8 mouse cellular contexts compared by ENCODE assay signal in genomic region chr4:129462118-129462517, GRCm38 (mm10). TPM values are rescaled to one million over a fixed set of nuclear protein-coding genes. Genes with fewer than 3 reads are reported as not detected.
DNase-seq lines count a peak whose midpoint lies in the region; ATAC-seq and TF ChIP-seq lines count a peak whose summit lies in the region.

No protein-coding gene starts in this region.

- no peak for TF ChIP-seq POLR2A in cerebellum, adult 2 months (IDR thresholded peaks at IDR 0.05; ENCODE audit: borderline replicate concordance, insufficient read depth, low read length)

- peaks cover 15% of the 10 kb centered on the region; the same call in 1 of the 2 replicates for H3K4me1 ChIP-seq in cerebellum, adult 2 months (ENCODE audit: control insufficient read depth, insufficient read depth, low read length)
- peaks cover 48% of the 10 kb centered on the region for H3K4me1 ChIP-seq in E14TG2a.4 (replicated peaks; ENCODE audit: low read depth, low read length)
- peaks cover 12% of the 10 kb centered on the region for H3K4me1 ChIP-seq in forebrain, embryonic 13.5 days

- no peaks in the 10 kb centered on the region for H3K27me3 ChIP-seq in cerebellum, adult 2 months (ENCODE audit: control insufficient read depth, insufficient read depth, low read length)
- H3K27me3 ChIP-seq in E14TG2a.4 (ENCODE audit: insufficient read depth, low read length), result no peaks in the 10 kb centered on the region
- no peaks in the 10 kb centered on the region for H3K27me3 ChIP-seq in forebrain, embryonic 13.5 days
- no peaks in the 10 kb centered on the region for H3K27me3 ChIP-seq in splenic B cell, adult 2 months (ENCODE audit: control insufficient read depth, insufficient read depth, low read length, poor library complexity, severe bottlenecking)

- no peak for ATAC-seq in forebrain, embryonic 13.5 days

- no peak for TF ChIP-seq CTCF in cerebellum, adult 2 months (IDR thresholded peaks at IDR 0.05; ENCODE audit: borderline replicate concordance, insufficient read depth, low read depth, low read length)
- no peak for TF ChIP-seq CTCF in E14TG2a.4 (conservative IDR thresholded peaks at IDR 0.05; ENCODE audit: low read length)

- WGBS in cerebellum, adult 2 months, result 5% methylated on average over 3 of the region's 3 CpGs
- 48% methylated on average over 3 of the region's 3 CpGs for WGBS in forebrain, embryonic 13.5 days

- DNase-seq in cerebellum, adult 2 months, result peak; percentile 22 to 53
- DNase-seq in cerebellum, adult 11 months, result no peak
- DNase-seq in kidney, postnatal 36 days, result peak; percentile 25 to 36
- DNase-seq in splenic B cell, adult 2 months (ENCODE audit: low read depth, low spot score), result peak; percentile 18
- DNase-seq in thymus, adult 18-20 months, result no peak
- no peak for DNase-seq in spleen, adult 18-20 months

- peak overlapping the region; percentile 80 for H3K9ac ChIP-seq in forebrain, embryonic 13.5 days

- H3K27ac ChIP-seq in cerebellum, adult 2 months (ENCODE audit: insufficient read depth, low read length), result no peak overlapping the region
- no peak overlapping the region for H3K27ac ChIP-seq in forebrain, embryonic 13.5 days

- H3K36me3 ChIP-seq in E14TG2a.4 (ENCODE audit: insufficient read depth, low read length), result peaks cover 37% of the 10 kb centered on the region
- peaks cover 37% of the 10 kb centered on the region for H3K36me3 ChIP-seq in forebrain, embryonic 13.5 days (ENCODE audit: poor library complexity, severe bottlenecking)
- H3K36me3 ChIP-seq in splenic B cell, adult 2 months (ENCODE audit: control insufficient read depth, insufficient read depth, low read length, poor library complexity, severe bottlenecking), result peaks cover 3% of the 10 kb centered on the region; the same call in 1 of the 2 replicates

- no peaks in the 10 kb centered on the region for H3K9me3 ChIP-seq in E14TG2a.4 (ENCODE audit: low read length)
- no peaks in the 10 kb centered on the region for H3K9me3 ChIP-seq in forebrain, embryonic 13.5 days (replicated peaks)

- peak overlapping the region; percentile 80 for H3K4me2 ChIP-seq in forebrain, embryonic 13.5 days

- peak overlapping the region; percentile 66 for H3K4me3 ChIP-seq in cerebellum, adult 2 months (replicated peaks; ENCODE audit: insufficient read depth, low read depth, low read length)
- peak overlapping the region; percentile 98 for H3K4me3 ChIP-seq in E14TG2a.4 (replicated peaks; ENCODE audit: low read length)
- peak overlapping the region; percentile 86 for H3K4me3 ChIP-seq in forebrain, embryonic 13.5 days

RNA-seq across cellular contexts. Expression of gene Bsdc1, which starts 0.7 kb away (rescaled TPM):
- polyA plus RNA-seq in cerebellum, adult 2 months (2012; rRNA removed), result 33.9 and 37.3 TPM in 2 replicates
- 32.8 and 33.6 TPM in 2 replicates for polyA plus RNA-seq in forebrain, embryonic 13.5 days (2015; fragmentation: Nextera tagmentation; extraction: Ambion mirVana)

RNA-seq across cellular contexts. Expression of gene Zbtb8b, which starts 21.5 kb away (rescaled TPM):
- polyA plus RNA-seq in cerebellum, adult 2 months (2012; rRNA removed), result 2.1 and 2.2 TPM in 2 replicates
- polyA plus RNA-seq in forebrain, embryonic 13.5 days (2015; fragmentation: Nextera tagmentation; extraction: Ambion mirVana), result 4.3 and 5.3 TPM in 2 replicates

RNA-seq across cellular contexts. Expression of gene Tssk3, which starts 28.7 kb away (rescaled TPM):
- 0.16 TPM in 2 replicates for polyA plus RNA-seq in cerebellum, adult 2 months (2012; rRNA removed)
- polyA plus RNA-seq in forebrain, embryonic 13.5 days (2015; fragmentation: Nextera tagmentation; extraction: Ambion mirVana), result not detected in 2 replicates

RNA-seq across cellular contexts. Expression of gene Fam229a, which starts 28.9 kb away (rescaled TPM):
- polyA plus RNA-seq in cerebellum, adult 2 months (2012; rRNA removed), result 0.67 and 0.92 TPM in 2 replicates
- polyA plus RNA-seq in forebrain, embryonic 13.5 days (2015; fragmentation: Nextera tagmentation; extraction: Ambion mirVana), result not detected in 2 replicates

RNA-seq across cellular contexts. Expression of gene Marcksl1, which starts 51.3 kb away (rescaled TPM):
- 68.0 and 70.0 TPM in 2 replicates for polyA plus RNA-seq in cerebellum, adult 2 months (2012; rRNA removed)
- polyA plus RNA-seq in forebrain, embryonic 13.5 days (2015; fragmentation: Nextera tagmentation; extraction: Ambion mirVana), result 1,756 and 1,774 TPM in 2 replicates

Comparison
In these comparisons a context has a peak if more than half of its experiments do, and no peak if none do; other contexts are left out.
1. DNase-seq: peak in cerebellum, adult 2 months (2 of 2), kidney, postnatal 36 days (2 of 2) and splenic B cell, adult 2 months (single experiment); none in cerebellum, adult 11 months (single experiment), thymus, adult 18-20 months (0 of 2) and spleen, adult 18-20 months (0 of 2).
2. Peak in every context shown above with its lines, with median percentiles within 50 percentile points of each other: H3K4me3 ChIP-seq.